Mouse (Mus musculus) monocyte, adult 2 months (primary cell): ENCODE measurements around the gene Rph3a.

Experiments
- DNase-seq, 2 experiments: peaks; one replicate each; pipeline ENCODE4 v3.0.0; 2022; ENCODE audit warnings: low spot score in 2 of 2, low read depth in 1 of 2

Rph3a gene

GRCm38 (mm10) chr5:121009811-121010569 is at the start of gene Rph3a:
Gene Rph3a, minus strand, starts transcription at chr5:121010092.
- DNase-seq: no peak

GRCm38 (mm10) chr5:121058261-121058660 is 48.4 kb upstream of the Rph3a start:
- DNase-seq: no peak

- no peak for DNase-seq
These were observed 44.0 kb upstream of the Rph3a start for GRCm38 (mm10) chr5:121053886-121054285.

GRCm38 (mm10) chr5:121041791-121042190 is 31.9 kb upstream of the Rph3a start:
- no peak for DNase-seq

- DNase-seq: no peak
These were observed 29.6 kb upstream of the Rph3a start for GRCm38 (mm10) chr5:121039465-121039864.

- DNase-seq: no peak
These were observed 20.3 kb upstream of the Rph3a start for GRCm38 (mm10) chr5:121030161-121030560.

- no peak for DNase-seq
These were observed 9.6 kb upstream of the Rph3a start for GRCm38 (mm10) chr5:121019505-121019904.

GRCm38 (mm10) chr5:121017699-121018098 is 7.8 kb upstream of the Rph3a start:
- DNase-seq: no peak

GRCm38 (mm10) chr5:121016405-121016804 is 6.5 kb upstream of the Rph3a start:
- no peak for DNase-seq

GRCm38 (mm10) chr5:121014496-121014895 is 4.6 kb upstream of the Rph3a start:
- no peak for DNase-seq

- no peak for DNase-seq
These were observed 2.1 kb upstream of the Rph3a start for GRCm38 (mm10) chr5:121011962-121012361.

- DNase-seq: peak; percentile 9 to 33
These were observed 486 bp downstream of the Rph3a start for GRCm38 (mm10) chr5:121009406-121009805.

GRCm38 (mm10) chr5:121008411-121009239 is 1.3 kb downstream of the Rph3a start:
- no peak for DNase-seq

- no peak for DNase-seq
These were observed 2.3 kb downstream of the Rph3a start for GRCm38 (mm10) chr5:121007563-121007962.

GRCm38 (mm10) chr5:121007130-121007529 is 2.8 kb downstream of the Rph3a start:
- DNase-seq: no peak

GRCm38 (mm10) chr5:121006176-121006575 is 3.7 kb downstream of the Rph3a start:
- no peak for DNase-seq

- no peak for DNase-seq
These were observed 6.1 kb downstream of the Rph3a start for GRCm38 (mm10) chr5:121003781-121004180.

- DNase-seq: no peak
These were observed 10.3 kb downstream of the Rph3a start for GRCm38 (mm10) chr5:120999573-120999972.

GRCm38 (mm10) chr5:120988373-120988772 is 21.5 kb downstream of the Rph3a start:
- no peak for DNase-seq

GRCm38 (mm10) chr5:120983029-120983428 is 26.9 kb downstream of the Rph3a start:
- no peak for DNase-seq

- DNase-seq: no peak
These were observed 28.7 kb downstream of the Rph3a start for GRCm38 (mm10) chr5:120981211-120981610.

- no peak for DNase-seq
These were observed 29.8 kb downstream of the Rph3a start for GRCm38 (mm10) chr5:120980116-120980515.
